Mouse (Mus musculus) E14TG2a.4 (cell line): ENCODE measurements at regions not wholly inside any gene's neighbourhood (a gene's known extent, or its start where the extent isn't known, plus 50 kb on each side); places are given as distances from the start of the nearest gene placed in this dataset.

Experiments
- CTCF ChIP-seq: conservative IDR thresholded peaks from 2 replicates; pipeline ENCODE4 v1.5.1; 2014; ENCODE audit warnings: low read length
- NANOG ChIP-seq: IDR thresholded peaks from 2 replicates; pipeline ENCODE4 v1.6.1; 2014; ENCODE audit warnings: borderline replicate concordance, low read length, mixed read lengths

DNA sequence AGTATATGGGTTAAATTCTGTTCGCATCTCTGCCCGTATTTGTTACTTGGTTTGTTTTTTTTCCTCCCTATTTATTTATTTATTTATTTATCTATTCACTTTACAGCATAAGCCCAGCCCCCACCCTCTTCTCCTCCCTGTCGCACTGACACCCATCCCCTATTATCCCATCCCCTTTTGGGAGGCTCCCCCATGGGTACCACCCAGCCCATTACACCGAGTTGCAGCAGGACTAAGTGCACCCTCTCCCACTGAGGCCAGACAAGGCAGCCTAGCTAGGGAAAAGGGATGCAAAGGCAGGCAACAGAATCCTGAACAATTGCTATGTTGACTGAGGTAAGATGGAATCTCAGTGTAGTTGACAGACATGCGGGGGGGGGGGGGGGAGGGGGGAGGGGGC is 135.0 kb downstream of the Cxcl12 start:
- TF ChIP-seq CTCF (no peak), NANOG (no peak)
